ENCODE assay signal across 8 mouse cellular contexts in genomic region chr19:9982852-9983542, GRCm38 (mm10). TPM values are rescaled to one million over a fixed set of nuclear protein-coding genes. Genes with fewer than 3 reads are reported as not detected.
A peak's percentile ranks its signal among the peaks of the same experiment; 100 is the strongest.
DNase-seq lines count a peak whose midpoint lies in the region; ATAC-seq and TF ChIP-seq lines count a peak whose summit lies in the region.

No protein-coding gene starts in this region.

- peak; percentile 65 for ATAC-seq in erythroblast, adult 5-6 weeks (replicated peaks; ENCODE audit: low FRiP score, poor library complexity, severe bottlenecking)
- peak; percentile 72 for ATAC-seq in heart, embryonic 16.5 days (replicated peaks; ENCODE audit: extremely low read depth, insufficient read depth, low FRiP score)

- no peak for TF ChIP-seq POLR2A in ES-Bruce4 (IDR thresholded peaks at IDR 0.05; ENCODE audit: insufficient read depth, low read length)

- no peak for TF ChIP-seq CTCF in ES-Bruce4 (IDR thresholded peaks at IDR 0.05; ENCODE audit: low read depth, low read length)

- H3K27me3 ChIP-seq in ES-Bruce4 (ENCODE audit: control insufficient read depth, insufficient read depth, low read length, poor library complexity, severe bottlenecking), result no peaks in the 10 kb centered on the region
- H3K27me3 ChIP-seq in heart, embryonic 16.5 days (ENCODE audit: control insufficient read depth, insufficient read depth, low read length), result no peaks in the 10 kb centered on the region

- H3K4me1 ChIP-seq in ES-Bruce4 (ENCODE audit: control insufficient read depth, insufficient read depth, low read length), result peaks cover 6% of the 10 kb centered on the region
- peaks cover 27% of the 10 kb centered on the region for H3K4me1 ChIP-seq in heart, embryonic 16.5 days (ENCODE audit: control insufficient read depth, insufficient read depth, low read length)

- no peak for TF ChIP-seq EP300 in ES-Bruce4 (IDR thresholded peaks at IDR 0.05; ENCODE audit: insufficient read depth, low read depth, low read length)

- peak overlapping the region; percentile 72 for H3K9ac ChIP-seq in ES-Bruce4 (ENCODE audit: low read depth, poor library complexity, severe bottlenecking)
- H3K9ac ChIP-seq in heart, embryonic 16.5 days (ENCODE audit: low read length), result peak overlapping the region; percentile 94

- peak overlapping the region; percentile 97 for H3K4me2 ChIP-seq in heart, embryonic 16.5 days (ENCODE audit: low read depth, low read length)

- no peaks in the 10 kb centered on the region for H3K9me3 ChIP-seq in ES-Bruce4 (replicated peaks; ENCODE audit: control insufficient read depth, insufficient read depth, low read length, poor library complexity, severe bottlenecking)
- H3K9me3 ChIP-seq in heart, embryonic 16.5 days (replicated peaks; ENCODE audit: control insufficient read depth, low read length), result no peaks in the 10 kb centered on the region

- H3K36me3 ChIP-seq in ES-Bruce4 (ENCODE audit: control insufficient read depth, insufficient read depth, low read length, poor library complexity, severe bottlenecking), result peaks cover 21% of the 10 kb centered on the region
- H3K36me3 ChIP-seq in heart, embryonic 16.5 days (ENCODE audit: control insufficient read depth, insufficient read depth), result peaks cover 19% of the 10 kb centered on the region

- peak overlapping the region; percentile 21; the same call in 1 of the 2 replicates for H3K27ac ChIP-seq in ES-Bruce4 (ENCODE audit: insufficient read depth, low read length)
- peak overlapping the region; percentile 97 for H3K27ac ChIP-seq in heart, embryonic 16.5 days (ENCODE audit: low read length)

- peak overlapping the region; percentile 98 for H3K4me3 ChIP-seq in ES-Bruce4 (ENCODE audit: low read depth, low read length)
- H3K4me3 ChIP-seq in heart, embryonic 16.5 days (ENCODE audit: low read length), result peak overlapping the region; percentile 87

- peak; percentile 87 for DNase-seq in adrenal gland, adult 2 months
- peak; percentile 72 to 84 for DNase-seq in kidney, postnatal 36 days
- peak; percentile 82 for DNase-seq in lung, postnatal 36 days
- DNase-seq in right cerebral cortex, postnatal 10 days (ENCODE audit: low spot score in 2 of 2), result peak; percentile 67 to 75
- no peak for DNase-seq in layer of hippocampus, postnatal 10 days (ENCODE audit: low spot score in 2 of 2)

- under 1% methylated on average over 31 of the region's 31 CpGs for WGBS in heart, embryonic 16.5 days

RNA-seq across cellular contexts. Expression of gene Fth1, which starts 2.6 kb away (rescaled TPM):
- 606 and 634 TPM in 2 replicates for polyA plus RNA-seq in ES-Bruce4 (2011; ENCODE audit: insufficient read depth, insufficient read length, low read depth, missing spikeins)
- total RNA-seq in adrenal gland, adult 2 months (2021), result 1,000 to 10,000 TPM; 3,718 to 3,915 TPM
- 39,639 and 47,224 TPM in 2 replicates for polyA plus RNA-seq in adrenal gland, adult 2 months (2012; rRNA removed)
- total RNA-seq in erythroblast, adult 5-6 weeks (2015; ENCODE audit: low replicate concordance), result 939 and 1,145 TPM in 2 replicates
- total RNA-seq in erythroblast, adult 5-6 weeks (2017; ENCODE audit: low replicate concordance), result 1,067 and 1,257 TPM in 2 replicates
- 1,934 and 2,252 TPM in 2 replicates for polyA plus RNA-seq in heart, embryonic 16.5 days (2015; fragmentation: Nextera tagmentation; extraction: Ambion mirVana)
- 1,000 to 10,000 TPM; 2,066 to 2,109 TPM for total RNA-seq in layer of hippocampus, postnatal 10 days (2021)

RNA-seq across cellular contexts. Expression of gene Best1, which starts 18.4 kb away (rescaled TPM):
- polyA plus RNA-seq in ES-Bruce4 (2011; ENCODE audit: insufficient read depth, insufficient read length, low read depth, missing spikeins), result 1.4 and 3.1 TPM in 2 replicates
- under 1 TPM; 0.17 to 0.62 TPM for total RNA-seq in adrenal gland, adult 2 months (2021)
- 0.16 and 0.46 TPM in 2 replicates for polyA plus RNA-seq in adrenal gland, adult 2 months (2012; rRNA removed)
- not detected in 2 replicates for total RNA-seq in erythroblast, adult 5-6 weeks (2015; ENCODE audit: low replicate concordance)
- not detected in 2 replicates for total RNA-seq in erythroblast, adult 5-6 weeks (2017; ENCODE audit: low replicate concordance)
- polyA plus RNA-seq in heart, embryonic 16.5 days (2015; fragmentation: Nextera tagmentation; extraction: Ambion mirVana), result 0.28 and 0.30 TPM in 2 replicates
- 1 to 10 TPM; 1.9 to 3.0 TPM for total RNA-seq in layer of hippocampus, postnatal 10 days (2021)

RNA-seq across cellular contexts. Expression of gene Rab3il1, which starts 18.5 kb away (rescaled TPM):
- 3.2 and 4.1 TPM in 2 replicates for polyA plus RNA-seq in ES-Bruce4 (2011; ENCODE audit: insufficient read depth, insufficient read length, low read depth, missing spikeins)
- total RNA-seq in adrenal gland, adult 2 months (2021), result 10 to 100 TPM in 1 of 2 experiments, 1 to 10 TPM in 1; 4.1 to 10.3 TPM
- polyA plus RNA-seq in adrenal gland, adult 2 months (2012; rRNA removed), result 9.1 and 9.4 TPM in 2 replicates
- 263 and 307 TPM in 2 replicates for total RNA-seq in erythroblast, adult 5-6 weeks (2015; ENCODE audit: low replicate concordance)
- 530 and 535 TPM in 2 replicates for total RNA-seq in erythroblast, adult 5-6 weeks (2017; ENCODE audit: low replicate concordance)
- 22.1 and 24.0 TPM in 2 replicates for polyA plus RNA-seq in heart, embryonic 16.5 days (2015; fragmentation: Nextera tagmentation; extraction: Ambion mirVana)
- 10 to 100 TPM; 13.9 to 14.5 TPM for total RNA-seq in layer of hippocampus, postnatal 10 days (2021)

RNA-seq across cellular contexts. Expression of gene Fads3, which starts 58.4 kb away (rescaled TPM):
- 0.81 and 3.1 TPM in 2 replicates for polyA plus RNA-seq in ES-Bruce4 (2011; ENCODE audit: insufficient read depth, insufficient read length, low read depth, missing spikeins)
- 10 to 100 TPM; 13.3 to 17.6 TPM for total RNA-seq in adrenal gland, adult 2 months (2021)
- 57.7 and 61.3 TPM in 2 replicates for polyA plus RNA-seq in adrenal gland, adult 2 months (2012; rRNA removed)
- 1.7 and 12.1 TPM in 2 replicates for total RNA-seq in erythroblast, adult 5-6 weeks (2015; ENCODE audit: low replicate concordance)
- total RNA-seq in erythroblast, adult 5-6 weeks (2017; ENCODE audit: low replicate concordance), result 9.3 and 18.5 TPM in 2 replicates
- 31.5 and 46.1 TPM in 2 replicates for polyA plus RNA-seq in heart, embryonic 16.5 days (2015; fragmentation: Nextera tagmentation; extraction: Ambion mirVana)
- 10 to 100 TPM; 49.1 to 54.6 TPM for total RNA-seq in layer of hippocampus, postnatal 10 days (2021)

Comparison
In these comparisons a context has a peak if more than half of its experiments do, and no peak if none do; other contexts are left out.
1. DNase-seq: peak in adrenal gland, adult 2 months (single experiment), kidney, postnatal 36 days (2 of 2), lung, postnatal 36 days (single experiment) and right cerebral cortex, postnatal 10 days (2 of 2); none in layer of hippocampus, postnatal 10 days (0 of 2).
2. RNA of gene Rab3il1, which starts 18.5 kb away (total RNA-seq): 263 to 535 TPM in erythroblast, adult 5-6 weeks; 13.9 to 14.5 TPM in layer of hippocampus, postnatal 10 days and 4.1 to 10.3 TPM in adrenal gland, adult 2 months; every median in the first group is over 10 times any median in the second.